Mouse (Mus musculus): ENCODE results near the gene Speer4a.
"Not testable (repeated sequence)": the region's sequence is repeated elsewhere in the genome, so short reads cannot be mapped to it uniquely, and the experiment has no call there.

Gene Speer4a

DNA sequence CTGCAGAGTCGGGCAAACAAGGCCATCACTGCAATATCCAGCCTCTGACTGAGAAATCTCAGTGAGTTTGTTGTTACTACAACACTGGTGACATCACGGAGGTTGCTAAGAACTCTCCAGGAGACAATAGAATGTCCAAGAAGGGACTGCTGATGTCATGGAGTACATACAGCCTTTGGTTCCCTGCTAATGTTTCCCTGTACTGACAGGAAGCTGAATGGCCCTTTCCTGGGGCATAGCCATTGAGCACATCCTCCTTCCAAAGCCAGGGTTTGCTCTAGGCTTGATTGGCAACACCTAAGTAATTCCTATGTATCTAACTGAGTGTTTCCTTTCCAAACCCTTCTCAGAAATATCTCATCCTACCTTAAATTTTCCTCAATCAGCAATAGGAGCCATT is at the start of gene Speer4a:
TSS of gene Speer4a (minus strand) at position 101 of the 400 bp plus-strand sequence.
- not testable (repeated sequence) for DNase-seq

DNA sequence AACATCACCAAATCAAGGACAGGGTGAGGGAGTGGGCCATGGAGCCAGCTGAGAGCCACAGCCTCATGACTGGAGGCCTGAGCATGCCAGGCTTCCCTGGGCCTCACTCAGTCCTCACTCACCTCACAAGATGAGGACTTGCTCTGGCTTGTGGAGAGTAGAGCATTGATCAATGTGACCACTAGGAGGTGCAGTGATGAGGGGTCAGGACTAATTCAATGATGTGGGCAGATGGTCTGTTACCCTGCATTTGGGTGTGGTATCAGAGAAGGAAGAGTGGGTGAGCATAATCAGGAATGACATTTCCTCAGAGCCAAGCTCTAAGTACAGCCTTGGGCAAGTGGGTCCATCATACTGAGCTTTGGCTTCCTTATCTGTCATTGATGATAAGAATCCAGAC is 39.7 kb upstream of the Speer4a start:
- not testable (repeated sequence) for DNase-seq

DNA sequence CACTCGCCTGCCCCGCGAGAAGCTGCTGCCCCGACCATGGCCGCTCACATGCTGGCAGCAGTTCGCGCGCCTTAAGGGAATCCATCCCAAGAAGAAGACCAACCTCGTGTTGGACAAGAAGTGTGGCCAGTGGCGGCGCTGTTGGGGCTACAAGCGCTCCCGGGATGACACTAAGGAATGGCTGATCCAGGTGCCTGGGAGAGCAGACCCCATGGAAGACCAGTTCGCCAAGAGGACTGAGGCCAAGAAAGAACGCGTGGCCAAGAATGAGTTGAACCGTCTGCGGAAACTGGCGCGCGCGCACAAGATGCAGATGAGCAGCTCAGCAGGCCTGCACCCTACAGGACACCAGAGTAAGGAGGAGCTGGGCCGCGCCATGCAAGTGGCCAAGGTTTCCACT is 31.4 kb upstream of the Speer4a start:
- DNase-seq, result no peak

DNA sequence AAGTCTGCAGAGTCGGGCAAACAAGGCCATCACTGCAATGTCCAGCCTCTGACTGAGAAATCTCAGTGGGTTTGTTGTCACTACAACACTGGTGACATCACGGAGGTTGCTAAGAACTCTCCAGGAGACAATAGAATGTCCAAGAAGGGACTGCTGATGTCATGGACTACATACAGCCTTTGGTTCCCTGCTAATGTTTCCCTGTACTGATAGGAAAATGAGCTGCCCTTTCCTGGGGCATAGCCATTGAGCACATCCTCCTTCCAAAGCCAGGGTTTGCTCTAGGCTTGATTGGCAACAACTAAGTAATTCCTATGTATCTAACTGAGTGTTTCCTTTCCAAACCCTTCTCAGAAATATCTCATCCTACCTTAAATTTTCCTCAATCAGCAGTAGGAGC is 19.1 kb upstream of the Speer4a start, which contains the start of gene Gm7347:
TSS of gene Gm7347 (minus strand) at position 101 of the 400 bp plus-strand sequence.
- DNase-seq, result not testable (repeated sequence)

DNA sequence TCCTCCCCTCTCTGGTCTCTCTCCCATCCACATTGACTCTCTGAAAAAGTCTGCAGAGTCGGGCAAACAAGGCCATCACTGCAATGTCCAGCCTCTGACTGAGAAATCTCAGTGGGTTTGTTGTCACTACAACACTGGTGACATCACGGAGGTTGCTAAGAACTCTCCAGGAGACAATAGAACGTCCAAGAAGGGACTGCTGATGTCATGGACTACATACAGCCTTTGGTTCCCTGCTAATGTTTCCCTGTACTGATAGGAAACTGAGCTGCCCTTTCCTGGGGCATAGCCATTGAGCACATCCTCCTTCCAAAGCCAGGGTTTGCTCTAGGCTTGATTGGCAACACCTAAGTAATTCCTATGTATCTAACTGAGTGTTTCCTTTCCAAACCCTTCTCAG is 16.5 kb downstream of the Speer4a start, which contains the start of gene Gm5862:
TSS of gene Gm5862 (minus strand) at position 101 of the 400 bp plus-strand sequence.
- DNase-seq, result not testable (repeated sequence)

DNA sequence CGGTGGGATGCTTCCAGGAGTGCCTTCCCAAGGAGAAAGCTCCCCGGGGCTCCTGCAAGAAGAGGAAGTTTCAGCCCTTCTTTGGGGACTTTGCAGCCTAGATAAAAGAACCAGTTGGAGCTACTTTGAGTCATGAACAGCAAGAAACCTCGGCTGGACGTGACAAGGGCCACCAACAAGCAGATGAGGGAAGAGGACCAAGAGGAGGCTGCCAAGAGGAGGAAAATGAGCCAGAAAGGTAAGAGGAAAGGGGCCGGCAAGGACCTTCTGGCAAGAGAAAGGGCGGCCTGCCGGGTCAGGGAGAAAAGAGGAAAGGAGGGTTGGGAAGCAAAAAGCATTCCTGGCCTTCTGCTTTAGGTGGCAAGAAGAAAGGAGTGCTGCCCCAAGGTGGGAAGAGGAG is 31.7 kb downstream of the Speer4a start:
- not testable (repeated sequence) for DNase-seq

DNA sequence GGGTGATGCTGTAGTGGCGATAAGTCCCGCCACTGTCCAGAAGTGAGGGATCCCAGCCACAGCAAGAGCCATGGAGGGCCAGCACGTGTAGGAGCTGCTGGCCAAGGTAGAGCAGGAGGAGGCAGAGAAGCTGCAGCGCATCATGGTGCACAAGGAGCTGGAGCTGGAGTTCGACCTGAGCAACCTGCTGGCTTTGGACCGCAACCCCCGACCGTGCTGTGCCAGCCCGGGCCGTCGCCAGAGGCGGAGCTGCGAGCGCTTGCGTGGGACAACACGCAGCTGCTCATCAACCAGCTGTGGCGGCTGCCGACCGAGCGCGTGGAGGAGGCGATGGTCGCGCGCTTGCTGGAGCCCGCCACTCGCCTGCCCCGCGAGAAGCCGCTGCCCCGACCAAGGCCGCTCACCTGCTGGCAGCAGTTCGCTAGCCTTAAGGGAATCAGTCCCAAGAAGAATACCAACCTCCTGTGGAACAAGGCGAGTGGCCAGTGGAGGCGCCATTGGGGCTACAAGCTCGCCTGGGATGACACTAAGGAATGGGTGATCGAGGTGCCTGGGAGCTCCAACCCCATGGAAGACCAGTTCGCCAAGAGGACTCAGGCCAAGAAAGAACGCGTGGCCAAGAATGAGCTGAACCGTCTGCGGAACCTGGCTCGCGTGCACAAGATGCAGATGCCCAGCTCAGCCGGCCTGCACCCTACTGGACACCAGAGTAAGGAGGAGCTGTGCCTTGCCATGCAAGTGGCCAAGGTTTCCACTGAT is 32.2 kb downstream of the Speer4a start:
- DNase-seq, result peak; percentile 10

DNA sequence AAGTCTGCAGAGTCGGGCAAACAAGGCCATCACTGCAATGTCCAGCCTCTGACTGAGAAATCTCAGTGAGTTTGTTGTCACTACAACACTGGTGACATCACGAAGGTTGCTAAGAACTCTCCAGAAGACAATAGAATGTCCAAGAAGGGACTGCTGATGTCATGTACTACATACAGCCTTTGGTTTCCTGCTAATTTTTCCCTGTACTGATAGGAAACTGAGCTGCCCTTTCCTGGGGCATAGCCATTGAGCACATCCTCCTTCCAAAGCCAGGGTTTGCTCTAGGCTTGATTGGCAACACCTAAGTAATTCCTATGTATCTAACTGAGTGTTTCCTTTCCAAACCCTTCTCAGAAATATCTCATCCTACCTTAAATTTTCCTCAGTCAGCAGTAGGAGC is 34.7 kb downstream of the Speer4a start, which contains the start of gene Gm1979:
TSS of gene Gm1979 (minus strand) at position 101 of the 400 bp plus-strand sequence.
- DNase-seq, result not testable (repeated sequence)

DNA sequence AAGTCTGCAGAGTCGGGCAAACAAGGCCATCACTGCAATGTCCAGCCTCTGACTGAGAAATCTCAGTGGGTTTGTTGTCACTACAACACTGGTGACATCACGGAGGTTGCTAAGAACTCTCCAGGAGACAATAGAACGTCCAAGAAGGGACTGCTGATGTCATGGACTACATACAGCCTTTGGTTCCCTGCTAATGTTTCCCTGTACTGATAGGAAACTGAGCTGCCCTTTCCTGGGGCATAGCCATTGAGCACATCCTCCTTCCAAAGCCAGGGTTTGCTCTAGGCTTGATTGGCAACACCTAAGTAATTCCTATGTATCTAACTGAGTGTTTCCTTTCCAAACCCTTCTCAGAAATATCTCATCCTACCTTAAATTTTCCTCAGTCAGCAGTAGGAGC is 50.8 kb downstream of the Speer4a start, which contains the start of gene Gm21698:
TSS of gene Gm21698 (minus strand) at position 101 of the 400 bp plus-strand sequence.
- not testable (repeated sequence) for DNase-seq
